Mouse (Mus musculus) MEL (cell line): ENCODE measurements around the gene Egflam. TPM values are rescaled to one million over a fixed set of nuclear protein-coding genes. Genes with fewer than 3 reads are reported as not detected.

Experiments
- DNase-seq: peaks from one replicate; pipeline ENCODE4 v3.0.0; 2011; ENCODE audit warnings: low read depth, low spot score
- H3K27ac ChIP-seq: 2 replicates; pipeline ENCODE4 v1.5.1; 2012; ENCODE audit warnings: low read depth, mild to moderate bottlenecking, control low read depth, low read length, moderate library complexity; ENCODE audit not compliant: control insufficient read depth
- H3K27me3 ChIP-seq, 2 experiments: fragments of 150-350 bp in 1 of 2; sonication (generic) in 1 of 2; 2 replicates each; pipeline ENCODE4 v1.6.1; 2012; ENCODE audit warnings: low read length in 2 of 2, mild to moderate bottlenecking in 2 of 2, improper control_type of control experiment in 1 of 2, moderate library complexity in 1 of 2; ENCODE audit not compliant: insufficient read depth in 2 of 2, control insufficient read depth in 1 of 2
- H3K36me3 ChIP-seq, 2 experiments: 2 replicates each; pipeline ENCODE4 v1.6.1; 2012 to 2014; ENCODE audit warnings: low read length in 2 of 2, improper control_type of control experiment in 1 of 2, inconsistent platforms in 1 of 2, mild to moderate bottlenecking in 1 of 2; ENCODE audit not compliant: insufficient read depth in 2 of 2, control insufficient read depth in 1 of 2
- H3K4me1 ChIP-seq, 2 experiments: fragments of 150-350 bp in 1 of 2; sonication (generic) in 1 of 2; 2 replicates each; pipeline ENCODE4 v1.6.1; 2012; ENCODE audit warnings: low read length in 2 of 2, improper control_type of control experiment in 1 of 2, mild to moderate bottlenecking in 1 of 2; ENCODE audit not compliant: insufficient read depth in 2 of 2, control insufficient read depth in 1 of 2
- H3K4me3 ChIP-seq, 2 experiments: fragments of 150-350 bp in 1 of 2; sonication (generic) in 1 of 2; 2 replicates each; pipeline ENCODE4 v1.5.1; 2012; ENCODE audit warnings: low read depth in 2 of 2, low read length in 2 of 2, mild to moderate bottlenecking in 2 of 2, moderate library complexity in 2 of 2, control low read depth in 1 of 2, improper control_type of control experiment in 1 of 2; ENCODE audit not compliant: control insufficient read depth in 1 of 2, insufficient read depth in 1 of 2
- H3K79me2 ChIP-seq: 2 replicates; pipeline ENCODE4 v1.6.1; 2012; ENCODE audit warnings: mild to moderate bottlenecking, low read length, moderate library complexity; ENCODE audit not compliant: control insufficient read depth, poor library complexity, insufficient read depth
- H3K9ac ChIP-seq: 2 replicates; pipeline ENCODE4 v1.6.1; 2012; ENCODE audit warnings: low read depth, mild to moderate bottlenecking, control low read depth, low read length, moderate library complexity; ENCODE audit not compliant: control insufficient read depth, poor library complexity, severe bottlenecking
- H3K9me3 ChIP-seq: fragments of 150-350 bp; sonication (generic); replicated peaks from 2 replicates; pipeline ENCODE4 v1.6.1; 2012; ENCODE audit warnings: mild to moderate bottlenecking, low read length, improper control_type of control experiment, moderate library complexity; ENCODE audit not compliant: insufficient read depth
- BHLHE40 ChIP-seq: IDR thresholded peaks from 2 replicates; pipeline ENCODE4 v1.6.1; 2012; ENCODE audit warnings: low read depth, mild to moderate bottlenecking, inconsistent platforms, low read length, improper control_type of control experiment, borderline replicate concordance
- CHD1 ChIP-seq: IDR thresholded peaks from 2 replicates; pipeline ENCODE4 v1.6.1; 2012; ENCODE audit warnings: low read depth, mild to moderate bottlenecking, inconsistent platforms, low read length, improper control_type of control experiment
- CHD2 ChIP-seq: IDR thresholded peaks from 2 replicates; pipeline ENCODE4 v1.6.1; 2011; ENCODE audit warnings: low read length, improper control_type of control experiment
- ETS1 ChIP-seq: IDR thresholded peaks from 2 replicates; pipeline ENCODE4 v1.6.1; 2012; ENCODE audit warnings: low read depth, mild to moderate bottlenecking, inconsistent platforms, low read length, improper control_type of control experiment, moderate library complexity
- GABPA ChIP-seq: IDR thresholded peaks from 2 replicates; pipeline ENCODE4 v1.6.1; 2012; ENCODE audit warnings: low read depth, mild to moderate bottlenecking, inconsistent platforms, low read length, improper control_type of control experiment, moderate library complexity
- GATA1 ChIP-seq: IDR thresholded peaks from 2 replicates; pipeline ENCODE4 v1.6.1; 2011; ENCODE audit warnings: low read depth, low read length, improper control_type of control experiment
- JUND ChIP-seq: IDR thresholded peaks from 2 replicates; pipeline ENCODE4 v1.6.1; 2011; ENCODE audit warnings: low read depth, mild to moderate bottlenecking, improper control_type of control experiment, low read length
- MAZ ChIP-seq: IDR thresholded peaks from 2 replicates; pipeline ENCODE4 v1.6.1; 2012; ENCODE audit warnings: low read depth, mild to moderate bottlenecking, inconsistent platforms, low read length, improper control_type of control experiment
- MYB ChIP-seq: IDR thresholded peaks from 2 replicates; pipeline ENCODE4 v1.6.1; 2011; ENCODE audit warnings: mild to moderate bottlenecking, low read depth, low read length, improper control_type of control experiment
- NRF1 ChIP-seq: IDR thresholded peaks from 2 replicates; pipeline ENCODE4 v1.6.1; 2014; ENCODE audit warnings: low read depth, mild to moderate bottlenecking, inconsistent platforms, low read length, improper control_type of control experiment, moderate library complexity; ENCODE audit not compliant: poor library complexity, insufficient read depth, severe bottlenecking
- POLR2A ChIP-seq, 2 experiments: IDR thresholded peaks; 2 replicates each; pipeline ENCODE4 v1.6.1; 2011 to 2012; ENCODE audit warnings: low read length in 2 of 2, mild to moderate bottlenecking in 2 of 2, control low read depth in 1 of 2, improper control_type of control experiment in 1 of 2, low read depth in 1 of 2, moderate library complexity in 1 of 2; ENCODE audit not compliant: control insufficient read depth in 1 of 2, insufficient read depth in 1 of 2, poor library complexity in 1 of 2
- RAD21 ChIP-seq: IDR thresholded peaks from 2 replicates; pipeline ENCODE4 v1.6.1; 2011; ENCODE audit warnings: mild to moderate bottlenecking, low read depth, low read length, improper control_type of control experiment
- SIN3A ChIP-seq: IDR thresholded peaks from 2 replicates; pipeline ENCODE4 v1.6.1; 2012; ENCODE audit warnings: low read length, improper control_type of control experiment, inconsistent platforms
- SMC3 ChIP-seq: IDR thresholded peaks from 2 replicates; pipeline ENCODE4 v1.6.1; 2011; ENCODE audit warnings: low read depth, low read length, improper control_type of control experiment
- UBTF ChIP-seq: IDR thresholded peaks from 2 replicates; pipeline ENCODE4 v1.6.1; 2012; ENCODE audit warnings: low read depth, mild to moderate bottlenecking, inconsistent platforms, low read length, improper control_type of control experiment, moderate library complexity, borderline replicate concordance; ENCODE audit not compliant: insufficient read depth
- ZC3H11A ChIP-seq: IDR thresholded peaks from 2 replicates; pipeline ENCODE4 v1.6.1; 2012; ENCODE audit warnings: low read depth, mild to moderate bottlenecking, inconsistent platforms, low read length, improper control_type of control experiment
- ZNF384 ChIP-seq: IDR thresholded peaks from 2 replicates; pipeline ENCODE4 v1.6.1; 2012; ENCODE audit warnings: low read depth, mild to moderate bottlenecking, inconsistent platforms, low read length, improper control_type of control experiment
- polyA plus RNA-seq, 2 experiments: library from polyadenylated mRNA; stranded (reverse) in 1 of 2; unstranded in 1 of 2; fragments of >175 nt in 1 of 2; fragments of >200 nt in 1 of 2; gene quantifications; 2 replicates each; pipeline versions ENCODE4 v1.2.1 to v1.2.4; 2012; ENCODE audit warnings: low replicate concordance in 2 of 2, low read depth in 1 of 2; ENCODE audit not compliant: insufficient read length in 2 of 2, insufficient read depth in 1 of 2, missing spikeins in 1 of 2
- total RNA-seq: library from RNA; depleted of rRNA; stranded (reverse); fragments of 300-350 nt; gene quantifications from 2 replicates; pipeline ENCODE4 v1.2.3, GENCODE M21; 2012

Egflam gene
- total and polyA plus RNA-seq, 3 experiments, result not detected

DNA sequence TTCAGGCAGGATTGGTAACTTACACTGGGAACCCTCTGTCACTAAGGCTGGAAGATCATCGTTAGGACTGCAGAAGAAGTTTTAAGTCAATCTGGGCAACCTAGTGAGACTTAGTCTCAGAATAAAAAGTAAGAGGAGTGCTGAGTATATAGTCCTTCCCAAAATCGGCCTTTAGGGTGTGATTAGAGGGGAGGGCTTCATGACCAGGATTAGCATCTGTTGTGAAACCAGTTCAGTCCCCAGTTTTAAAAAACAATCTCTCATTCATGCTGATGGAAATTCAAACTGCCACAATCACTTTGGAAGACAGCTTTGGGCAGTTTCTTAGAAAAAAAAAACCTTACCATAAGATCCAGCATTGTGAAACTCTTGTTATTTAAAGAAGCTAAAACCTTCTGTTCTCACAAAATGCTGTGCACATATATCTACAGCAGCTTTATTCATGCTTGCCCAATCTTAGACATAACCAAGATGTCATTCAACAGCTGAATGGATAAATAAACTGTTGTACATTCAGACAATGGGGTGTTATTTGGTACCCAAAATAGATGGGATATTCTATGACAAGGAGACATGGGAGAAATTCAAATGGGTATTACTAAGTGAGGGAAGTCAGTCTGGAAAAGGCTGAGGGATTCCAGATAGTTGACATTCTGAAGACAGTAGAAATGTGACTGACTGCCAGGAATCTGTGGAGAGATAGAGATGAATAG is 75.4 kb downstream of the Egflam start:
- no peak overlapping the region for H3K4me3 ChIP-seq
- peaks cover 0 to 1% of the 10 kb centered on the region in 2 experiments; a peak in 1 of 4 replicates for H3K27me3 ChIP-seq
- H3K4me1 ChIP-seq, result no peaks in the 10 kb centered on the region
- TF ChIP-seq MAZ (no peak), POLR2A (IDR thresholded peaks at IDR 0.05; ENCODE audit: control insufficient read depth in 1 of 2, insufficient read depth in 1 of 2, low read depth in 1 of 2, low read length in 2 of 2, poor library complexity in 1 of 2) (no peak), CHD2 (no peak), MYB (no peak), GATA1 (no peak), ETS1 (no peak), BHLHE40 (no peak), NRF1 (no peak), UBTF (no peak)
- no peaks in the 10 kb centered on the region for H3K9me3 ChIP-seq
- DNase-seq, result no peak
- H3K27ac ChIP-seq, result no peak overlapping the region
- H3K36me3 ChIP-seq, result no peaks in the 10 kb centered on the region
- H3K9ac ChIP-seq, result no peak overlapping the region
- H3K79me2 ChIP-seq, result no peaks in the 10 kb centered on the region

DNA sequence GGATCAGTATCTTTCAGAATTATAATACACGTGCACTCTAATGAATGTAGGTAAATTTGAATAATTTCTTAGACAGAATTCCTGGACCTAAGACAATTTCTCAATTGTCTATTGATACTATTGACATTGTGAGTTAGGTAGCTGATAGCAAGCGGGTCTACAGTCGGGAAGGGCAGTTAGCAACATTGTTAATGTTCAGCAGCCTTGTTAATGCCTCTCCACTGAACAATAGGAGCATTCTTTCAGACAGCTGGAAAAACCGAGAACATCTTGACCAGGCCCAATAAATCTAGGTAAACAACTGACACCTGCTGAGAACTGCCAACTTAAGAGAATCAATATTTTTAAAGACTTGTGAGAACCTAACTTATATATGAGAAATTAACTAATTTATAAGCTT is 77.3 kb downstream of the Egflam start:
- Histone ChIP-seq H3K9ac (no peak overlapping the region), H3K36me3 (no peaks in the 10 kb centered on the region), H3K79me2 (no peaks in the 10 kb centered on the region), H3K4me3 (no peak overlapping the region), H3K27ac (no peak overlapping the region), H3K27me3 (peaks cover 0 to 1% of the 10 kb centered on the region in 2 experiments; a peak in 1 of 4 replicates), H3K4me1 (no peaks in the 10 kb centered on the region), H3K9me3 (no peaks in the 10 kb centered on the region)
- no peak for DNase-seq
- TF ChIP-seq CHD1 (no peak), ZNF384 (no peak), SIN3A (no peak), SMC3 (no peak), RAD21 (no peak), JUND (no peak), ZC3H11A (no peak), GABPA (no peak)
